Mouse (Mus musculus): ENCODE results near the gene Hoxa5. TPM values are rescaled to one million over a fixed set of nuclear protein-coding genes. Genes with fewer than 3 reads are reported as not detected.

Hoxa5 gene
- polyA plus RNA-seq, 1 experiment from 2014 or later = 20.9 TPM

DNA sequence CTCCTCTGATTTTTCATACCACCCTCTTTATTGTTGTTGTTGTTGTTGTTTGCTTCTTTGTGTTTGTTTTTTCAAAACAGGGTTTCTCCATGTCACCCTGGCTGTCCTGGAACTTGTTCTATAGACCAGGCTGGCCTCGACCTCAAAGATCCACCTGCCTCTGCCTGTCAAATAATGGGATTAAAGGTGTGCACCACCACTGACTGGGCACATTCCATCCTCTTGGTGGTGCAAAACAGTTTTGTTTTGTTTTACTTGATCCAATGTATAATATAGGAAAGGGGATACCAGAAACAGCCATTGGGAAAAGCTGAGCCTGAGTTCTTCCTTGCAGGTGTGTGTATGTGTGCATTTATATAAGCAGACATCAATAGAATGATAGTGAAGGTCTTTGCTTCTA is 17.9 kb downstream of the Hoxa5 start:
- WGBS = 27% methylated on average over 1 of the region's 1 CpGs
- no peak overlapping the region for H3K27ac ChIP-seq (ENCODE audit: low read depth, low read length)
- no peak for ATAC-seq (ENCODE audit: low read depth)
- H3K9ac ChIP-seq (replicated peaks; ENCODE audit: low read depth, low read length) = no peak overlapping the region
- peaks cover 67% of the 10 kb centered on the region for H3K4me1 ChIP-seq (ENCODE audit: control insufficient read depth, insufficient read depth, low read length)
- H3K9me3 ChIP-seq (ENCODE audit: control insufficient read depth, low read length) = no peaks in the 10 kb centered on the region
- H3K27me3 ChIP-seq (ENCODE audit: control insufficient read depth, insufficient read depth, low read length) = no peaks in the 10 kb centered on the region
- no peak overlapping the region for H3K4me2 ChIP-seq (ENCODE audit: low read depth, low read length)
- no peak overlapping the region for H3K4me3 ChIP-seq (ENCODE audit: low read depth, low read length)
- peaks cover 16% of the 10 kb centered on the region; the same call in 1 of the 2 replicates for H3K36me3 ChIP-seq (ENCODE audit: control insufficient read depth, insufficient read depth, low read length)

DNA sequence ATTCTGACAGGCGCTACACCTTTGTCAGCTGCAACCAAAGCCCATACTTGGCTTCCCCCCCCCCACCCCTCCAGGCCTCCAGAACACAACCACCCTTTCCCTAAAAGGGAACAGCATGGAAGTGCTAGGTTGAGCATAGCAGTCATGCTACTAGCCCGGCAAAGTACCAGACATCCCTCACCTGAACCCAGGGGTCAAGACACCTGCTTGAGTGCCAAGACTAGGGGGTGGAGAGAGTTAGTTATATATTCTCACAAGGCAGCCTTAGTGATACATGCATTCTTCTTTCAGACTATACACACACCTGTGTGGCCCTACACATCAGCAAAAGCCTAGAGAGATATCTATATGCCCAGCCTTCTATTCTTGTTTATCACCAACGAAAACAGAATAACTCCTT is 18.6 kb downstream of the Hoxa5 start:
- Histone ChIP-seq H3K36me3 (ENCODE audit: control insufficient read depth, insufficient read depth, low read length) (peaks cover 20% of the 10 kb centered on the region; the same call in 1 of the 2 replicates), H3K4me1 (ENCODE audit: control insufficient read depth, insufficient read depth, low read length) (peaks cover 63% of the 10 kb centered on the region), H3K9me3 (ENCODE audit: control insufficient read depth, low read length) (no peaks in the 10 kb centered on the region), H3K9ac (replicated peaks; ENCODE audit: low read depth, low read length) (no peak overlapping the region), H3K4me3 (ENCODE audit: low read depth, low read length) (no peak overlapping the region), H3K27me3 (ENCODE audit: control insufficient read depth, insufficient read depth, low read length) (no peaks in the 10 kb centered on the region), H3K4me2 (ENCODE audit: low read depth, low read length) (no peak overlapping the region), H3K27ac (ENCODE audit: low read depth, low read length) (no peak overlapping the region)
- 16% methylated on average over 3 of the region's 3 CpGs for WGBS
- no peak for ATAC-seq (ENCODE audit: low read depth)

DNA sequence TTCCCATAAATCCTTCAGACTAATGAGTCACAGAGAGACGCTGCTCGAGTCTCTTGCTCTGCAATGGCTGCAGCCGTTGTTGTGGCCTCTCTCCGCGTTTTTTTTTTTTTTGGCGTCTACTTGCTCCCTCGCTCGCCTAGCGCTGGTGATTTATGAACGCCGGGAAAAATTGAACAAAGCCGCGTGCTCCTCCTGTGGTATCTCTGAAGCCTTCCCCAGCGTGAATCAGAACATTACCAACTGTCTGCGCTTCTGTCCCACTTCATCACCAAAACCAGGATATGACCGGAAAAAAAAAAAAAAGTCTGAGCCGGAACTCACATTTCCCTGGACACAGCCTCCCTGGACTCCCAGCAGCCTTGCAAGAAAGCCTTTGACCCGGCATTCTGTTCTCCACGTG is 19.2 kb downstream of the Hoxa5 start:
- no peak overlapping the region for H3K4me3 ChIP-seq (ENCODE audit: low read depth, low read length)
- H3K9ac ChIP-seq (replicated peaks; ENCODE audit: low read depth, low read length) = no peak overlapping the region; the same call in 1 of the 2 replicates
- no peak for ATAC-seq (ENCODE audit: low read depth)
- H3K36me3 ChIP-seq (ENCODE audit: control insufficient read depth, insufficient read depth, low read length) = peaks cover 20% of the 10 kb centered on the region; the same call in 1 of the 2 replicates
- H3K27ac ChIP-seq (ENCODE audit: low read depth, low read length) = no peak overlapping the region
- H3K9me3 ChIP-seq (ENCODE audit: control insufficient read depth, low read length) = no peaks in the 10 kb centered on the region
- H3K4me2 ChIP-seq (ENCODE audit: low read depth, low read length) = peak overlapping the region; percentile 27; the same call in 1 of the 2 replicates
- 2% methylated on average over 19 of the region's 19 CpGs for WGBS
- peaks cover 63% of the 10 kb centered on the region for H3K4me1 ChIP-seq (ENCODE audit: control insufficient read depth, insufficient read depth, low read length)
- H3K27me3 ChIP-seq (ENCODE audit: control insufficient read depth, insufficient read depth, low read length) = no peaks in the 10 kb centered on the region

DNA sequence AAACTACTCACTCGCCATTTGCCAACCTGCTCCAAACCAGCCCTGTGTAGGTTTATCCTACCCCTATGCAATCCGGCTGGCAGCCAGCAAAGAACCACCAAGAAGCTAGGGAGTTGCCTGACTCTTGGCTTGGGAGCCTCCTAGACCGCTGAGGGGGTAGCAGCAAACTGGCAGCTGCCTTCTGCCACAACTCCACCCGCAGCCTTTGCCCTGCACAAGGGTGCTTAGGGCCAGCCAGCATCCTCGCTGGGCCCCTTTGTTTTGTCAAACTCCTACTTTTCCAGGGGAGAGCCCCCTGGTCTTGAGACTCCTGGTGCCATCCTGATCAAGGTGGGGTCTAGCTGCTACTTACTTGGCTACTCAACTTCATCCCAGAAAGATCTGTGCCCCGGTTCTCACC is 19.7 kb downstream of the Hoxa5 start:
- Histone ChIP-seq H3K4me2 (ENCODE audit: low read depth, low read length) (peak overlapping the region; percentile 27; the same call in 1 of the 2 replicates), H3K4me3 (ENCODE audit: low read depth, low read length) (no peak overlapping the region), H3K27me3 (ENCODE audit: control insufficient read depth, insufficient read depth, low read length) (no peaks in the 10 kb centered on the region), H3K27ac (ENCODE audit: low read depth, low read length) (0 out of 2 replicates have a peak overlapping the region, but pooled peaks have one; percentile 22), H3K9ac (replicated peaks; ENCODE audit: low read depth, low read length) (0 out of 2 replicates have a peak overlapping the region, but pooled peaks have one; percentile 11), H3K36me3 (ENCODE audit: control insufficient read depth, insufficient read depth, low read length) (peaks cover 16% of the 10 kb centered on the region; the same call in 1 of the 2 replicates), H3K4me1 (ENCODE audit: control insufficient read depth, insufficient read depth, low read length) (peaks cover 63% of the 10 kb centered on the region), H3K9me3 (ENCODE audit: control insufficient read depth, low read length) (no peaks in the 10 kb centered on the region)
- ATAC-seq (ENCODE audit: low read depth) = no peak
- WGBS = 9% methylated on average over 6 of the region's 6 CpGs

DNA sequence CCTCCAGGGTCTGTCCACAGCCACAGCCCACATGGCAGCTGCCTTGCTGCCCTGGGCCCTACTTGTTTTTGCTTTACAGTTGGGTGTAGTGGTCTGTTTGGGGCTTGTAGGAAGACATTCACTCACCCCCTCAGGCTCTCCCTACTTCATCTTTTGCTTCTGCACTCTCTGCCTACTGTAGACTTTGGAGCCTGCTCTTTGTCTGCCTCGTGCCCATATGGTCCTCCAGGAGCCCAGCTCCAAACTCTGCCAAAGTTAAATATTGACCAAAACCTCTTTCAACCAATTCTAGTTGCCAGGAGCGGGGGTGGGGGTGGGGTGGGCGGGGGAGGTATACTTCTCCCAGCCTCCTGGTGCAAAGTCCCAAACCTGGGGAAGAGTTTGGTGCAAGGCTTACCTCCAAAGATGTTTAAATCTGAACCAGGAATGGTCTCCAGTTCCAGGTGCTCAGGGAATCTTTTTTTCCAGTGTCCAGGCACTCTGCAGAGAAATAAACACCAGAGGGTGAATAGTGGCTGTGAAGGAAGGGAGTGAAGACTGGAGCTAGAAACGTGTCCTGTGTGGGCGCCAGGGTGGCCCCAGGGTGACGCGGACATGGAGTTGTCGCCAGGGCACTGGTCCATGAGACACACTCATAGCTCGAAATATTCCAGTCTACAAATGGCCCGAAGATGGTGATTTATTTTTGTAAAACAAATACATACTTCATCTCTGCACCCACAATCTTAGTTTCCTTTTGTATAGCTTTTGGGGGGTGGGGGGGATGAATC is 20.9 kb downstream of the Hoxa5 start:
- 15% methylated on average over 10 of the region's 10 CpGs for WGBS
- Histone ChIP-seq H3K27me3 (ENCODE audit: control insufficient read depth, insufficient read depth, low read length) (no peaks in the 10 kb centered on the region), H3K36me3 (ENCODE audit: control insufficient read depth, insufficient read depth, low read length) (peaks cover 8% of the 10 kb centered on the region; the same call in 1 of the 2 replicates), H3K4me2 (ENCODE audit: low read depth, low read length) (no peak overlapping the region), H3K4me3 (ENCODE audit: low read depth, low read length) (no peak overlapping the region), H3K27ac (ENCODE audit: low read depth, low read length) (peak overlapping the region; percentile 44), H3K9ac (replicated peaks; ENCODE audit: low read depth, low read length) (no peak overlapping the region), H3K9me3 (ENCODE audit: control insufficient read depth, low read length) (no peaks in the 10 kb centered on the region), H3K4me1 (ENCODE audit: control insufficient read depth, insufficient read depth, low read length) (peaks cover 64% of the 10 kb centered on the region)
- ATAC-seq (ENCODE audit: low read depth) = no peak

DNA sequence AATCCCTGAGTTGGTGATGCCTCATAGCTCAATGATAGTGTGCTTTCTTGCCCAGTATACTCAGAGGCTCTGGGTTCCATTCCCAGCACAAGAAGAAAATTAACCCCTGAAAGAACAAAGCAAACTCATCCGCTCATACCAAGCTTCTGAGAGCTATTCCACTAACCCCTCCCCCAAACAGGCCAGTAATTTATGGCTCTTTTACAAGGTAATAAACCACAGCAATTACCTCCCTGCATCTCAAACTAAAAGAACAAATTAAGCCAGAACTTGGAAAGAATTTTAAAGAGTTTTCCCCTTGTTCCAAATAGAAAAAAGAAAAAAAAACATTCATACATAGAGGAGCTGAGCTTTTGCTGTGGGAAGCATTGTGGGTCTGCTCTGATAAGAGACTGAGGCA is 21.6 kb downstream of the Hoxa5 start:
- WGBS = 19% methylated on average over 1 of the region's 1 CpGs
- H3K36me3 ChIP-seq (ENCODE audit: control insufficient read depth, insufficient read depth, low read length) = peaks cover 8% of the 10 kb centered on the region; the same call in 1 of the 2 replicates
- ATAC-seq (ENCODE audit: low read depth) = no peak
- H3K27ac ChIP-seq (ENCODE audit: low read depth, low read length) = peak overlapping the region; percentile 44; the same call in 1 of the 2 replicates
- peaks cover 64% of the 10 kb centered on the region for H3K4me1 ChIP-seq (ENCODE audit: control insufficient read depth, insufficient read depth, low read length)
- no peak overlapping the region for H3K4me3 ChIP-seq (ENCODE audit: low read depth, low read length)
- no peaks in the 10 kb centered on the region for H3K27me3 ChIP-seq (ENCODE audit: control insufficient read depth, insufficient read depth, low read length)
- H3K9ac ChIP-seq (replicated peaks; ENCODE audit: low read depth, low read length) = no peak overlapping the region
- no peak overlapping the region for H3K4me2 ChIP-seq (ENCODE audit: low read depth, low read length)
- H3K9me3 ChIP-seq (ENCODE audit: control insufficient read depth, low read length) = no peaks in the 10 kb centered on the region

DNA sequence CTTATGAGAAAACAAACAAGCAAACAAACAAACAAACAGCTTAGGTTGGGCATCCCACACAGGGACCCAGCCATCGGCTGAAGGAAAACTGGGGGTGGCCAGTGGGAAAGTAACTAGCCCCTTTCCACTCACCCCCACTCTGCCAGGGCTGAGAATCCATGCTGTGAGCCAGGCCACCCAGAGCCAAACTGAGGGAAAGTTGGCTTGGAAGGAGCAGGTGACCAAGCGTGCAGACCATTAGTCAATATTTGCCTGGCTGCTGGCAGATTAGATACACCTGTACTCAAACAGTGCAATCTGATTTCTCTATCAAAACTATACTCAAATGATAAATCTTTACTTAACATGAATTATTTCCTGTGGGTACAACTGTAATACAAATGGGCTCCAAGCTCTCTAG is 22.4 kb downstream of the Hoxa5 start:
- Histone ChIP-seq H3K4me3 (ENCODE audit: low read depth, low read length) (no peak overlapping the region), H3K4me2 (ENCODE audit: low read depth, low read length) (no peak overlapping the region), H3K27me3 (ENCODE audit: control insufficient read depth, insufficient read depth, low read length) (no peaks in the 10 kb centered on the region), H3K36me3 (ENCODE audit: control insufficient read depth, insufficient read depth, low read length) (peaks cover 8% of the 10 kb centered on the region; the same call in 1 of the 2 replicates), H3K9ac (replicated peaks; ENCODE audit: low read depth, low read length) (no peak overlapping the region), H3K27ac (ENCODE audit: low read depth, low read length) (no peak overlapping the region), H3K4me1 (ENCODE audit: control insufficient read depth, insufficient read depth, low read length) (peaks cover 68% of the 10 kb centered on the region), H3K9me3 (ENCODE audit: control insufficient read depth, low read length) (no peaks in the 10 kb centered on the region)
- ATAC-seq (ENCODE audit: low read depth) = no peak
- WGBS = 36% methylated on average over 2 of the region's 2 CpGs

DNA sequence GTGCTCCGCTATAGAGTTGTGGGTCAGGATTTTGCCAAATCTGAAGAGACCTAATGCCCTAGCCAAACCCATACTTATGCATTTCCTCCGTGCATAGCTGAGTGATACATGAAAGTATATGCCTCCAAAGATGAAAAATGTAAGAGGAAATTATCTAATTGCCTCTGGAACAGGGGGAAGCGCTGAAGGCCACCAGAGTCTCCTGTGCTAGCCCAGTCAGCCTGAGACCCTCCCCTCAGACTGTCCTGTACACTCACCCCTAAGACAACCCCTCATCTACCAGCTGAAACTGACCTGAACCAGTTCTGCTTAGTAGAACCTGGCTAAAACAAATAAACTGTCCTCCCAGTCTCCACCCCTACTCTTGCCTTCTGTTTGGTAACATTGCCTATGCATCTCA is 23.7 kb downstream of the Hoxa5 start:
- no peaks in the 10 kb centered on the region for H3K27me3 ChIP-seq (ENCODE audit: control insufficient read depth, insufficient read depth, low read length)
- WGBS = 18% methylated on average over 3 of the region's 3 CpGs
- H3K9me3 ChIP-seq (ENCODE audit: control insufficient read depth, low read length) = no peaks in the 10 kb centered on the region
- H3K27ac ChIP-seq (ENCODE audit: low read depth, low read length) = peak overlapping the region; percentile 87
- H3K9ac ChIP-seq (replicated peaks; ENCODE audit: low read depth, low read length) = peak overlapping the region; percentile 76; the same call in 1 of the 2 replicates
- H3K4me3 ChIP-seq (ENCODE audit: low read depth, low read length) = peak overlapping the region; percentile 38; the same call in 1 of the 2 replicates
- peak overlapping the region; percentile 90 for H3K4me2 ChIP-seq (ENCODE audit: low read depth, low read length)
- H3K36me3 ChIP-seq (ENCODE audit: control insufficient read depth, insufficient read depth, low read length) = peaks cover 8% of the 10 kb centered on the region; the same call in 1 of the 2 replicates
- ATAC-seq (ENCODE audit: low read depth) = no peak
- H3K4me1 ChIP-seq (ENCODE audit: control insufficient read depth, insufficient read depth, low read length) = peaks cover 75% of the 10 kb centered on the region

DNA sequence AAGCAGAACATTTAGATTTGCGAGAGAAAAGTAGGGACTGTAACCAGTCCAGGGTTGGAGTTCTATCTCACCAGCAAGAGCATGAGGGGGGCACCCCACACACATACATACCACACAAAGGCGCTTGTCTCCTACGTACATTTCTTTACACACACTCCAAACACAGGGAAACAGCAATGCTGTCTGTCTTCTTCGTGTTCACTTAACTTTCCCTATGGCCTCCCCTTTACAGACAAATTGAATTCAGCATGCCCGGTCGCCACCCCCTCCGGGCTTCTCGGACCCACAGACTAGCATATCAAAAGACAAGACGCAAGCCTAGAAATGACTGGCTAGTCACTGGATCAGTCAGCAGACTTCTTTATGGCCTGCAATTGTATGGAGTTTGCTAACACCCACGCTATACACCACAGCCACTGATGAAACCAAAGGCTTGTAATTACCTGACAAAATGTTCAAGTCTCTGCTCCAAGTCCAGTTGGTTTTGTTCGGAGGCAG is 24.1 kb downstream of the Hoxa5 start:
- ATAC-seq (ENCODE audit: low read depth) = no peak
- Histone ChIP-seq H3K9ac (replicated peaks; ENCODE audit: low read depth, low read length) (peak overlapping the region; percentile 76), H3K9me3 (ENCODE audit: control insufficient read depth, low read length) (no peaks in the 10 kb centered on the region), H3K36me3 (ENCODE audit: control insufficient read depth, insufficient read depth, low read length) (peaks cover 8% of the 10 kb centered on the region; the same call in 1 of the 2 replicates), H3K4me2 (ENCODE audit: low read depth, low read length) (peak overlapping the region; percentile 90), H3K4me1 (ENCODE audit: control insufficient read depth, insufficient read depth, low read length) (peaks cover 75% of the 10 kb centered on the region), H3K27me3 (ENCODE audit: control insufficient read depth, insufficient read depth, low read length) (no peaks in the 10 kb centered on the region), H3K27ac (ENCODE audit: low read depth, low read length) (peak overlapping the region; percentile 87), H3K4me3 (ENCODE audit: low read depth, low read length) (peak overlapping the region; percentile 38)
- 8% methylated on average over 11 of the region's 11 CpGs for WGBS
